Mouse (Mus musculus) natural killer cell, adult 2 months (primary cell): Measurements from ENCODE around the gene Gpr89.

ENCODE experiments used
- DNase-seq, 2 experiments: peaks; one replicate each; pipeline ENCODE4 v3.0.0; 2022; ENCODE audit warnings: low spot score in 2 of 2

Gene Gpr89

DNA sequence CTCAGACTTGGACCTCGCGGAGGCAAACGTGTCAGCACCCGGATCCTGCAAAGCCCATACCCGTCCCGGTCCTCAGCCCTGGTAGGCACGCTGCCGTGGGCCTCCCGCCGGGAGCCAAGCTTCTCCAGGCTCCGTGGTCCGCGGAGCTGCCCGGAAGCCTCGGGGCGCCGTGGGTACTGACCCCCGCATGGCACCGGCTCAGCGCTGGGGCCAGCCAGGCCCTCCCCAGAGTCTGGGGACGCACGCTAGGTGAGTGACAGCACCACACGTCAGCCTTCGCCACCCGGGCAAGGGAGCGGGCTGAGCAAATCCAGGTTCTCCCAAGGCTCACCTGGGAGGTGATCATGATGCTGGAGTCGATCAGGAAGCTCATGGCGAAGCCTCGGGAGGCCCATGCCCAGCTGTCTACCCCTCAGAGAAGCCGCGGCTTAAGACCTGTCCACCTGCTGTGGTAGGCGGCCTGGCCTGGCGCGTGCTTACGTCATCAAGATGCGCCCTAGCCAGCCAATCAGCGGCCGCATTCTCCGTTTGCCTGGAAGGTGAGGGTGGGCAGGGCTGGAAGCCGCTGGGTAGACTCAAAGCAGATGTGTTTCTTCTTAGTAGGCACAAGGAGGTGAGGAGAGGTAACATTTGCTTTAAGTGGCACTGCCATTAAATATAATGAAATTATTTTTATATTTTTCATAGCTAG, at the start of gene Gpr89:
TSS of gene Gpr89 (minus strand) at position 496 of the 691 bp plus-strand sequence.
- peak; percentile 93 to 95 for DNase-seq

DNA sequence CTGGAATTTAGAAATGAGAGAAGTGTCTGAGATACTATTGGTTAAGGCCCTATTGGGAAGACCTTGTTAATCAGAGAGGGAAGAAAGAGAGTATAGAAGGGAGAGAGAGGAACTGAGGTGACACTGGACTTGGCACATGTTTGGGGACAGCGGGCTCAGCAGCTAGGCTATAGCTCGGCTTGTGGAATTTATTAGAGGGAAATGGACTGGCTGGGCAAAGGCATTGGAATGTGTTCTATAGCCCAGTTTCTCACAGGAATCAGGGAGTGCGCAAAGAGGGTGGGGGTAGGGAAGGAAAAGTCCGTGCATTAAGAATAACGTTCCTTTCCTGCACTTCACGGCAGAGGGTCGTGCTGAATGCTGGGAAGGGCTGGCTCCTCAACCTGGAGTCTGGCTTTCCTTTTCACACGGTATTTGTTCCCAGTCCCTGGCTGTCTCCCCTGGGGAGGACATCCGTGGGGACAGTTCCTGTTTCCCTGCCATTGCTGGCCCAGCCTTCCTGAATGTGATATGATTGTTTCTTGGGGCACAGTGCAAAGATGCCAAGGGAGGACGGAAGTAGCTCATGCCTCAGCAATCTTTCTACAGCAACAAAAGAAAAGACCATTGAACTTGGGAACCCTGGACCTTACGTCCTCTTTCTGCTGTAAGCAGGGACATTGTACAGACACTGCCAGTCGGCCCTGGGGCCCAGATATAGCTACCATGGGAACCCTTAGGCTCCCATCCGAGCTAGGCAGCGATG, 48.5 kb upstream of the Gpr89 start:
- DNase-seq = no peak

DNA sequence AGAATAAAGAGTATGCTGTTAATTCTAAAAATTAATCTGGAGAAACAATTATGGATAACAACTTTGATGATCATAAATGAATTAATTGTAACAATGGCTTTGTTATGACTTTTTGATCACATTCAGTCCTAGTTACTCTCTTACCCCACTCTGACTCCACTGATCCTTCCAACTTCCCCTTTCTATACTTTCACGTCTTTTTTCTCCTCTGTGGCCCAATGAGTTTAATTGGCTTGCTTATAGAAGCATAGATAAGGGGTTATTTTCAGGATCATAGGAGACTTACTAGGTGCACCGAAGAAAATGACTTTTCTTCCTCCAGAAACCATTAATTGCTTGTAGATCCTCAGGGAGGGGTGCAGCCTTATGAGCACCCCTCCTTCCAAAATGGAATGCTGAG, 37.6 kb upstream of the Gpr89 start:
- DNase-seq = no peak

- peak; percentile 55 to 65 for DNase-seq
Measured at GRCm38 (mm10) chr3:96938738-96939137, 33.6 kb upstream of the Gpr89 start.

DNA sequence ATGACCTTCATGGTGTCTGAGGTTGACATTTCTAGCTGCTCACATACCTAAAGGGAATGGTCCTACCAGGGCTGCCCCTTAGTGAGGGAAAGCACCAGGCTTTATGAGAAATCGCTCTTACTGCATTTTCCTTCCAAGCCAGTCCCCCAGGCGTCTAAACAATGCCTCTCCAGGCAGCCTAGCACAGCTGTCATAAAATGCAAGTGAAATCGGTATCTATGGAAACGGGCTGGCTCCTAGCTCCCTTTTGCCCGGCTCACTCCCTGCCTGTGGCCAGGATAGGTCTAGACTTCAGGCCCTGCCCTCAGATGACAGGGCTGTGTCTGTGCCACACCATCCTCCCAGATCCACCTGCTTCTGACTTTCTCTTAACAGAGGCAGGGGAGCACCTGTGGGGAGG, 32.5 kb upstream of the Gpr89 start:
- DNase-seq = no peak

DNA sequence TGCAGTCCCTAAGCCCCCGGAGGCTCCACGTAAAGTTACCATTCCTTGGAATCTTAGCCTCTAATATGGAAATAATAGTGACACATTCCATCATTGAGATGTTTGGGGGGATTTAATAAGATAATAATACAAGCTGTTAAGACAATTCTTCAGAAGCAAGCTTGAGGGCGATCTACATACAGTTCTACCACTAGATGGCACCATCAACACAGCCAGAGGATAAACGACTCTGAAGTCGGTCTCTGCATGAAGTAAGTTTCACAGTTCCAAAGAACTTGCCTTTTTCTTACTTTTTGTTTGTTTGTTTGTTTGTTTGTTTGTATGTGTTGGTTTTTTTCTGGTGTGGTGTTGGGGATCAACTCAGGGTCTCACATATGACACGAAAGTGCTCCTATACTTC, 31.1 kb upstream of the Gpr89 start:
- peak; percentile 6 to 7 for DNase-seq

- DNase-seq = no peak
Measured at GRCm38 (mm10) chr3:96931261-96931681, 26.1 kb upstream of the Gpr89 start.

DNA sequence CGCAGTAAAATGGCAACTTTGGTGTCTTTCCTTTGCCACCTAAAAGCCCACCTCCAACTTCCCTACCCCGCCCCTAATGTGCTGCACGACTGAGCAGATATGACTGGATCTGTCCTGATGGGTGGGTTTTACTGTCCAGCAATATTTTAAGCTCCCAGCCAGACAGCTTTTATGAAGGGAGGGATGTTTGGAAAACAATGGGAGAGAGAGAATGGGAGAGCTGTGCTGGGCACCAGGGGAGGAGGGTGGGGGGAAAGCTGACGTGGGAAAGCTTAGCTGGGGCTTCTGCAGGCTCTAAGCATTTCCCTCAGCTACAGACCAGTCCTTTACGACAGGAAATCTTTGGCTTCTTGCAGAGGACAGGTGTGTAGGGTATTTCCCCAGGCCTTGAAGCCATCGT, 20.8 kb upstream of the Gpr89 start, which contains the start of gene Gja8:
TSS of gene Gja8 (minus strand) at position 101 of the 400 bp plus-strand sequence.
- DNase-seq = no peak

DNA sequence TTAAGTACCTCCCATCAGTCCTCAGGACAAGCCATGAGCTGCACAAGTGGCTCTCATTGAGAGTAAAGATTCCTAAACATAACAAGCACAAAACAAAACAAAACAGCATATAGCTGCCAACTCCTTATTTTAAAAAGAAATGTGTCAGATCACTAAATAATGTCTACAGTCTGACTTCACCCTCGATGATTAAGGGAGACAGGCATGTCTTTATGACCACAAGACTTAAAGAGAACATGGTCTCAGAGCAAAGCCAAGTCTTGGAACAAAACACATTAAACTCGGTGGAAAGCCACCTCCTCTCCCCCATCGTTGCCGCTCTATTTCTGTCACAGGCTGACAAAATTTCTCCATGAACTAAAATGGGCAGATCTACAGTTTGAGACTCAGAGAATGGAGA, 19.5 kb upstream of the Gpr89 start:
- no peak for DNase-seq

GRCm38 (mm10) chr3:96920991-96921390, 15.8 kb upstream of the Gpr89 start:
- DNase-seq = no peak

- no peak for DNase-seq
Measured at GRCm38 (mm10) chr3:96905592-96905991, 446 bp upstream of the Gpr89 start.

DNA sequence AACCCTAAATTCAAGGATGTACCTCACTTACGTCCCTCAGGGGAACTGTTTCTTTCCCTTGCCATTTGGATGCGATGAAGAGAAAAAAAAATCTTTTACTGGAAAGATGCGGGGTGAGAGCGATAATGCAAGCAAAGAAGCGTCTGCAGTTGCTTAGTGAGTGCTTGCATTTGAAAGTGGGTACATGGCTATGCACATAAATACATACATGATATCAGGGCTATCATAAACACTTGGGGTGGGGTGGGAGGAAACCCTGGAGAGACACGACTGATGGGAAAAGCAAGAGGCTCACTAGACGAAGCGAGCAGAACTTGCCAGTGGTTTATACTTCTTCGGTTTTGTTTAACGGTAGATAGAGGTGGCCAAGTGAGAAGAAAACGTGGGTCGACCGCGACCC, 753 bp downstream of the Gpr89 start, which contains the start of gene Gja5:
TSS of gene Gja5 (plus strand) at position 301 of the 400 bp plus-strand sequence.
- DNase-seq = no peak

DNA sequence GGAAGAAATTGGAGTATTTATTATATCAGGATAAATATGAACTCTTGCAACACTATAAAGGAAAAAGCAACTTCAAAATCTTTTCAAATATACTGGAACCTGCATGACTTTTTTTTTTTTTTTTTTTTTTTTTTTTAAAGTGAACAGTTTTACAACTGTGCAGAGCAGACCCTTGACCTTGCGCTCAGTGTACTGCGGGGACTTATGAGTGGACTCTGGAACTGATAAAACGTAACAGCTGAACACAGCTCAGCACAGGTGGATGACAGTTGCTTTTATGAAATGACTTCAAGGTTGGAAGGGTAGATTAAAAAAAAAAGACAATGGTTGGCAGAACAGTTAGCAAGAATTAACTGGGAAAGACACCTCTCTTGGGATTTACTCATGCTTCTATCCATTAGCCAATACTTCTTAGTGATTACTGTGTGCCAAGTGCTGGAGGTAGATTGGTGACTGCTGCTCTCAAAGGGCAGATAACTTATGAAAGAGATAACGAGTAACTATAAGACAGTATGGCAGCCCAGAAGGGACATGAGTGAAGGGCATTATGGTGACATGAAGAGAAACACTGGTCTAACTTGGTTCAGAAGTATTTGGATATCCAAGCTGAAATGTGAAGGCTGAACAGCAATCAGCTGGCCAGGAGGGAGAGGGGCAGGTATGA, 2.7 kb downstream of the Gpr89 start:
- DNase-seq = no peak

GRCm38 (mm10) chr3:96883690-96884089, 21.5 kb downstream of the Gpr89 start:
- peak; percentile 16 to 49 for DNase-seq

GRCm38 (mm10) chr3:96882061-96882849, 22.9 kb downstream of the Gpr89 start:
- peak; percentile 32 to 67 for DNase-seq

- no peak for DNase-seq
Measured at GRCm38 (mm10) chr3:96881557-96881956, 23.6 kb downstream of the Gpr89 start.

GRCm38 (mm10) chr3:96880385-96880784, 24.8 kb downstream of the Gpr89 start:
- no peak for DNase-seq

GRCm38 (mm10) chr3:96879536-96879935, 25.6 kb downstream of the Gpr89 start:
- DNase-seq = no peak

DNA sequence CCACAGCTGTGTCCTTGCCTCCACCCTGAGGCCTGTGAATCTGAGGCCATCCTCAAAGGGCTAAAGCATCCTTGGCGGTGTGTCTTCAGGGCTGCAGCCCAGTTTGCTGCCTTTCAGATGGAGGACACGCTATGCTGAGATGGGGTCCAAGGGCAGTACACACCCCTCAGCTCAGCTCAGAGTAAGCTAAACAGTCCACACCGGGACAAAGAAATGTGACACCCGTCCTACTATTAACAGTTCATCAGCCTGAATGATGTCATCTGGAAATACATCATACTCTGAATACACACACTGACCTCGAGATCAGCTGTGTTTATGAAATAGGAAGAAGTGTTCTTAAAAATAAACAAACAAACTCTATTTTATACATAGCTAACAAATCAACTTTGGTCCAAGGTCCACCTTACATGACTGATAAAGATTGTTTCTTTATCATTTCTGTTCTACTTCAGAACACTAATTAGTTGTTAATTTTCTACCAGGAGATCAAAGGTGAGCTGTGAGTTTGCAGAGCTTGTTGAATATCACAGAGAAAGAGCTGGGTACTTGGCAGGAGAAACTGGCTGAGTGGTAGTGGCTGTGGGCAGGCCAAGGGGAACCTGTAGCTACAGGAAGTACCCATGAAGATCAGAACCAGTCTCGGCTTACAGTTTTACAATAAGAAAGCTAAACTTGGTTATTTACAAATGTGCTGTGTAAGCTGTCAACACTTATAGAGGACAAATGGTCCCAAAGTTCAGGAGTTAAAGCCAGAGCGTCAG, 30.2 kb downstream of the Gpr89 start:
- no peak for DNase-seq

DNA sequence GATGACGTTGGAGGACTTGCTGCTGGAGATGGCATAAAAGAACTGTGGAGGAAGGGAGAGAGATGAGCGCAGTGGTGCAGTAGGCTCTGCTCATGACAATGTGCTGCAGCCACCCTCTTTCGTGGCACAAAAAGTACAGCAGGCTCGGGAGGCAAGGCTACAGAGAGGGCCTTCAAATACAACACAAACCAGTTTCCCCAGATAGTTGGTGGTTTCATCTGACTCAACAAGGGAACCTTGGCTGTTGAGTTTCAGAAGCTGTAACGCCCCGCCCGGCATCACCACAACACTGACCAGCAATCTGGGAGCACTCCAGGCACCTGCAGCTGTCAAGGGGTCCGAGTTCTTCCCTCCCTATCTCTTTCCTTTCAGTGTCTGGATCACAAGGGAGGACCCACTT, 32.6 kb downstream of the Gpr89 start:
- DNase-seq = no peak

- no peak for DNase-seq
Measured at GRCm38 (mm10) chr3:96871070-96871469, 34.1 kb downstream of the Gpr89 start.
